Mouse (Mus musculus) midbrain, embryonic 10.5 days (tissue): ENCODE measurements around the gene Fgf11. TPM values are rescaled to one million over a fixed set of nuclear protein-coding genes. Genes with fewer than 3 reads are reported as not detected.
A peak's percentile ranks its signal among the peaks of the same experiment; 100 is the strongest.

Experiments used
- DNase-seq: peaks from one replicate; pipeline ENCODE4 v3.0.0-alpha.2; 2017; ENCODE audit warnings: low spot score
- H3K27ac ChIP-seq: fragments of 300-500 bp; sonication (generic); replicated peaks from 2 replicates; pipeline ENCODE4 v1.5.1; 2016; ENCODE audit warnings: mild to moderate bottlenecking
- H3K27me3 ChIP-seq: fragments of 300-500 bp; sonication (generic); 2 replicates; pipeline ENCODE4 v1.6.1; 2016; ENCODE audit warnings: low read depth, mild to moderate bottlenecking; ENCODE audit not compliant: poor library complexity, severe bottlenecking
- H3K36me3 ChIP-seq: fragments of 300-500 bp; sonication (generic); 2 replicates; pipeline ENCODE4 v1.6.1; 2016; ENCODE audit warnings: mild to moderate bottlenecking, moderate library complexity
- H3K4me1 ChIP-seq: fragments of 300-500 bp; sonication (generic); 2 replicates; pipeline ENCODE4 v1.6.1; 2016
- H3K4me3 ChIP-seq: fragments of 300-500 bp; sonication (generic); 2 replicates; pipeline ENCODE4 v1.5.1; 2016; ENCODE audit warnings: mild to moderate bottlenecking, moderate library complexity
- H3K9me3 ChIP-seq: fragments of 300-500 bp; sonication (generic); replicated peaks from 2 replicates; pipeline ENCODE4 v1.6.1; 2016; ENCODE audit warnings: mild to moderate bottlenecking
- WGBS: fragments of 180-500 bp; shearing (Covaris S2); methylation state at CpG from one replicate; pipeline ENCODE4 v1.1.7; 2016; 5-methylcytosine and 5-hydroxymethylcytosine counted together
- polyA plus RNA-seq: library from polyadenylated mRNA; unstranded; fragments of >200 nt; fragmentation: Nextera tagmentation; extraction: Ambion mirVana; gene quantifications from 2 replicates; pipeline ENCODE4 v1.2.1, GENCODE M21; 2016

Gene Fgf11
- polyA plus RNA-seq, 1 experiment from 2014 or later: 1.0 TPM

DNA sequence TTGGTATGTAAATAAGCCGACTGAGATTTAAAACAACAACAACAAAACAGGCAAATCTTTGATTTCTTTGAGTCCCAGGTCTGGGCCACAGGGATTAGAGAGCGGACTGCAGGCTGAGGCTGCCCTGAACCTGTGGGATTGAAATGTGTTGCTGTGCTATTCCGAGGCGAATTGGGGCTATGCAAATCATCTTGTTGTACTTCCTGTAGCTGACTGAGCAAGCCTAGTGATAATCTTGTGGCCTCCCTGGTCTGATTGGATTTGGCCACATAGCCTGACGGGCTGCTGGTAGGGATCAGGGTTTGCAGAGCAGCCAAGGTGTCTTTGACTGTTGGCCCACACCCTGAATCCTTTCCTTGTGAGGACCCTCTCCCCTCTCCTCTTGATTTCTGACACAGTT lies 26.7 kb downstream of the Fgf11 start:
- WGBS: 58% methylated on average over 5 of the region's 5 CpGs
- H3K9me3 ChIP-seq: no peaks in the 10 kb centered on the region

DNA sequence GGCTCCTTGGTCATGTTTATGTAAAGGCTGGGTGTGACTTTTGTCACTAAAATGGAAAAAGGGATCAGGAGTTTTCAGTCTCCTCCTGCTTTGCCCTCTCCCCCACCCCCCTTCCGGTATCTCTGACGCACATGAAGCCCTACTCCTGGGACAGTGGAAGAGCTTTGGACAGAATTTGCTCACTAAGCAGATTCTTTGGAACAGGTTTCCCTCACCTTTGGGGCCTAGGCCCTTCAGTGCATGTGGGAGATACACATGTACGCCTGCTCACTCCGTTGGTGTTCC lies 34.1 kb downstream of the Fgf11 start:
- Histone ChIP-seq H3K4me3 (peak overlapping the region; percentile 89; the same call in 1 of the 2 replicates), H3K27me3 (peaks cover 14% of the 10 kb centered on the region), H3K9me3 (no peaks in the 10 kb centered on the region), H3K27ac (no peak overlapping the region), H3K36me3 (no peaks in the 10 kb centered on the region), H3K4me1 (peaks cover 28% of the 10 kb centered on the region)
- DNase-seq: no peak
- 71% methylated on average over 4 of the region's 4 CpGs for WGBS

More for the DNA sequence above, 26.7 kb downstream of the Fgf11 start:
- Histone ChIP-seq H3K27ac (no peak overlapping the region), H3K27me3 (peaks cover 49% of the 10 kb centered on the region), H3K4me1 (peaks cover 23% of the 10 kb centered on the region), H3K36me3 (0 out of 2 replicates have a peak, but pooled peaks cover 2% of the 10 kb centered on the region), H3K4me3 (no peak overlapping the region)
- DNase-seq: no peak

DNA sequence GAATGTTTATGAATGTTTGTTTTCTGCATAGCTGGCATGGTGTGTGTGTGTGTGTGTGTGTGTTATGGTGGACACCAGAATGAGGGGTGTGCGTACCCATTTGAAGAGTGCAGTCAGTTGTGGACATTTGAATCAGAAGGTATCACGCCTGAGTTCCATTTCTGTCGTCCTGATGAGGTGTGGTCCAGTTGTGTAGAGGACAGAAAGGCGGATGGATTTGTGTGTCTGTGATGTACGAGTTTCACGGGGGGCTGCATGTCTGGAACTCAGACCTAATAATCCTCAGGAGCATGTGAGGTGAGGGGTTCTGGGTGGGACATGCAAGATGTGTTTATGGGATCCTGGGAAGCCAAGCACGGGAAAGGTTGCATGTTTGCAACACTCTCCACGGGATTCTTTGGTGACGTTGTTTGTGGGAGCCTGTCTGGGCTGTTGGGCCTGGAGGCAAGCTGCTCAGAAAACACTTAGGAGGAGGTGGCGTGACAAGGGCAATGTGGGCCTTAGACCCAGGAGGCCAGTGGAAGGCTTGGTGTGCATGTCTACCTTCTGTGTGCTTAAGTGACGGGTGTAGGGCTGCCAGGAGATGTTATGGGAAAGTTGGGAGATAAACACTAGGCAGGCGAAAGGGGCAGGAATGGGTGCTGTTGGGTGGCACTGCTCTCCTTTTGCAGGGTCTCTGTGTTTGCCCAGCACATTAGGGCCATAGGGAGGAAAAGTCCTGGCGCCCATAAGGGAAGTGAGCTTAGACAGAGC lies 34.6 kb downstream of the Fgf11 start:
- Histone ChIP-seq H3K27me3 (peaks cover 14% of the 10 kb centered on the region), H3K4me3 (peak overlapping the region; percentile 89), H3K4me1 (peaks cover 28% of the 10 kb centered on the region), H3K27ac (no peak overlapping the region), H3K36me3 (no peaks in the 10 kb centered on the region), H3K9me3 (no peaks in the 10 kb centered on the region)
- DNase-seq: no peak
- WGBS: 72% methylated on average over 13 of the region's 13 CpGs

DNA sequence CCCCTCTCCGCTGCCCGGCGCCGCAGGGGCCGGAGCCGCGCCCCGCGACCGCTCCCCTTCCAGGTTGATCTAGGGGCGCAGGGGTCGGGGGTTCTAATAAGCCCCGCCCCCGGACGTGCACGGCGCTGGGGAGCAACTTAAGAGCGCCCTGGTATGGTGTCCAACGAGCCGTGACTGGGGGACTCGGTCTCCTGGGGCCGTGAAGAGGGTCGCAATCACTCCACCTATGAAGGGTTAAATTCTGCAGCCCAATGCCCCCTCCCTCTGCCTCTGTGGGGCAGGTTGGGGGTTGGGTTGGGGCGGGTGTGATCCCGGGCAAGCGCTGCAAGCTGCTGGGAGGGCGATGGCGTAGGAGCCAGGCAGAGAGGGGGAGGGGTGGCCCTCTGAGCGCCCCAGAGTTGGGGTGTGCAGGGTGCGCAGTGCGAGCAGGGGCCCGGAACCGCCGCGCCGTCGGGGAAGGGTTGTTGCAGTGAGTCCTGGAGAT lies 35.5 kb downstream of the Fgf11 start:
- Histone ChIP-seq H3K4me1 (peaks cover 32% of the 10 kb centered on the region), H3K9me3 (no peaks in the 10 kb centered on the region), H3K4me3 (peak overlapping the region; percentile 89), H3K36me3 (no peaks in the 10 kb centered on the region), H3K27ac (peak overlapping the region; percentile 92), H3K27me3 (peaks cover 14% of the 10 kb centered on the region)
- WGBS: under 1% methylated on average over 37 of the region's 37 CpGs
- DNase-seq: peak; percentile 66

DNA sequence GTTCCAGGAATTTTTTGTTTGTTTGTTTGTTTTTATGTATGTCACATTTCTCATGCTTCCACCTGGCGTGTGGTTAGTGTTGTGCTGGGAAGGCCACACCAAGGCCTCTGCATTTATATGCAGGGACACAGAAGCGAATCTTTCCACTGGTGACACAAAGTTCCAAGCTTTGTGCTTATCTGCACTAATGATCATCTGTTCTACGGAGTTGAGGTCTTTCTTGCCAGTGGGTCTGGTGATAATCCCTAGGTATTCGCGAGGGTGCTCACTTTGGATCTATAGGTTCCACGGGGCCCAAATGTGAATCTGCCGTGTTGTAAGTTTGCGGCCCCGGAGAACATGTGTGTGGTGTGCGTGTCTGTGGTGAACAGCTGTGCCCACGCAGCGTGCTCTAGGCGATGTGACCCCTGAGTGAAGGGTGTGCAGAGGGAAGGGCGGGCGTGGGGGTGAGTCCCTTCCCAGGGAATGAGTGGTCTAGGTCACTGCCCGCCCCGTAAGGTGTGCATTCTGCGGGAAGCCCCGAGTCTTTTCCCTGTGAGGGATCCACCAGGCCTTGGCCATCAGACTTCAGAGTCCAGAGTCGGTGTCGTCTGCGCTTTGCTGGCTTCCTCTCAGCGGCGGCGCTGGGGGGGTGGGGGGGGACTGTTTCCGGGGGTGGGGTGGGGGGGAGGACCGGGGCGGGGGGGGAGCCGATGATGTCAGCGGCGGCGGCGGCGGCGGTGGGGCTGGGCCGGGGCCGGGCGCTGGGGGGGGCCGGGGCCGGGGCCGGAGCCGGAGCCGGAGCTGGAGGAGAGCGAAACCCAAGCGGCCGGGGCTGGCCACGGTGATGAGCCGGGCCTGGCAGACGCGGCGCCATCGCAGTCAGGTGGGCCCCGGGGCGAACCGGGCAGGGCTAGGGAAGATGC lies 36.2 kb downstream of the Fgf11 start, which contains the start of gene Zbtb4:
TSS of gene Zbtb4 (plus strand) at position 692 of the 905 bp plus-strand sequence.
- Histone ChIP-seq H3K36me3 (no peaks in the 10 kb centered on the region), H3K4me1 (peaks cover 39% of the 10 kb centered on the region), H3K4me3 (peak within 1 kb of the TSS; percentile 89), H3K9me3 (no peaks in the 10 kb centered on the region), H3K27me3 (peaks cover 14% of the 10 kb centered on the region), H3K27ac (peak within 1 kb of the TSS; percentile 92)
- WGBS: 22% methylated on average over 42 of the region's 55 CpGs
- DNase-seq: peak; percentile 47

DNA sequence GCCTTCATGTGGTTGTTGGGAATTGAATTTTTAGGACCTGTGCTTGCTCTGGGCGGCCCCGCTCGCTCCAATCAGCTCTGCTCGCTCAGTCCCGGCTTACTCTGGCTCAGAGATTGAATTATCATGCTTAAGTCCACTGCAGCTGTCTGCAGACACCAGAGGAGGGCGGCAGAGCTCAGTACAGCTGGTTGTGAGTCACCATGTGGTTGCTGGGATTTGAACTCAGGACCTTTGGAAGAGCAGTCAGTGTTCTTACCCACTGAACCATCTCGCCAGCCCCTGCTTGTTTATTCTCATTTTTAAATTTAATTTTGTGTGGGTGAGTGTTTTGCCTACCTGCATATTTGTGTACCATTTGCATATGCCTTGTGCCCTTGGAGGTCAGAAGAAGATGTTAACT lies 38.1 kb downstream of the Fgf11 start:
- Histone ChIP-seq H3K27me3 (peaks cover 14% of the 10 kb centered on the region), H3K27ac (no peak overlapping the region), H3K4me1 (peaks cover 53% of the 10 kb centered on the region), H3K36me3 (no peaks in the 10 kb centered on the region), H3K9me3 (no peaks in the 10 kb centered on the region), H3K4me3 (no peak overlapping the region)
- WGBS: 72% methylated on average over 7 of the region's 7 CpGs
- DNase-seq: no peak

DNA sequence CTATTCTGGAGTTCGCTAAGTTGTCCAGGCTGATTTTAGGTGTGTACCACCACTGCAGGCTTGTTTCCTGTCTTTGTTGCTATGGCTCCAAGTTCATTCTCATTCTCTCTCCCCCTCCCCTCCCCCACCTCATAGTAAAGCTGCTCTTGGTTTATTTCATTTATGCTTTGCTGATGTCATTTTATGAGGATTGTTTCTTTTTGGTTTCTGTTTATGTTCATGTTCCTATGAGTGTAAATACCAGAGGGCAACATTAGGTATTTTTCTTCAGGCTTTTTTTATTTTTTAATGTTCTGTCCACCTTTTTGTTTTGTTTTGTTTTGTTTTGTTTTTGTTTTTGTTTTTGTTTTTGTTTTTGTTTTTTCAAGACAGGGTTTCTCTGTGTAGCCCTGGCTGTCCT lies 39.8 kb downstream of the Fgf11 start, which contains the start of gene Slc35g3:
TSS of gene Slc35g3 (minus strand) at position 101 of the 400 bp plus-strand sequence.
- H3K36me3 ChIP-seq: no peaks in the 10 kb centered on the region
- peak within 1 kb of the TSS; percentile 97 for H3K27ac ChIP-seq
- peaks cover under 1% of the 10 kb centered on the region; the same call in 1 of the 2 replicates for H3K27me3 ChIP-seq
- H3K9me3 ChIP-seq: no peaks in the 10 kb centered on the region
- 86% methylated on average over 1 of the region's 1 CpGs for WGBS
- peaks cover 54% of the 10 kb centered on the region for H3K4me1 ChIP-seq
- no peak for DNase-seq
- peak within 1 kb of the TSS; percentile 21; the same call in 1 of the 2 replicates for H3K4me3 ChIP-seq

DNA sequence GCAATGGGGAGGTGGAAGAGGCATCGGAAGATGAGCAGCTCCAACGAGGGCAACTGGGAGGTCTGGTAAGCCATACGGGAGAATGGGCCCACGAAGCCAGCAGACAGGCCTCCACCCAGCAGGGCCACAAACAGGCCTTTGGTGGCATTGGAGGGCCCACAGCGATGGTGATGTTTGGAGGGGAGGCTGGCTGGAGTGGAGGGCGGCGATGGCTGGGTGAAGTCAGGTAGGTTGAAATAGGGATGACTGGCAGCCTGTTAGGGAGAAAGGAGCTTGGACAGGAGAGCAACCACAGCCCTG lies 40.8 kb downstream of the Fgf11 start:
- no peaks in the 10 kb centered on the region for H3K9me3 ChIP-seq
- DNase-seq: no peak
- H3K27ac ChIP-seq: peak overlapping the region; percentile 97
- peaks cover 54% of the 10 kb centered on the region for H3K4me1 ChIP-seq
- no peaks in the 10 kb centered on the region for H3K27me3 ChIP-seq
- no peaks in the 10 kb centered on the region for H3K36me3 ChIP-seq
- H3K4me3 ChIP-seq: peak overlapping the region; percentile 21; the same call in 1 of the 2 replicates
- WGBS: 92% methylated on average over 7 of the region's 7 CpGs

DNA sequence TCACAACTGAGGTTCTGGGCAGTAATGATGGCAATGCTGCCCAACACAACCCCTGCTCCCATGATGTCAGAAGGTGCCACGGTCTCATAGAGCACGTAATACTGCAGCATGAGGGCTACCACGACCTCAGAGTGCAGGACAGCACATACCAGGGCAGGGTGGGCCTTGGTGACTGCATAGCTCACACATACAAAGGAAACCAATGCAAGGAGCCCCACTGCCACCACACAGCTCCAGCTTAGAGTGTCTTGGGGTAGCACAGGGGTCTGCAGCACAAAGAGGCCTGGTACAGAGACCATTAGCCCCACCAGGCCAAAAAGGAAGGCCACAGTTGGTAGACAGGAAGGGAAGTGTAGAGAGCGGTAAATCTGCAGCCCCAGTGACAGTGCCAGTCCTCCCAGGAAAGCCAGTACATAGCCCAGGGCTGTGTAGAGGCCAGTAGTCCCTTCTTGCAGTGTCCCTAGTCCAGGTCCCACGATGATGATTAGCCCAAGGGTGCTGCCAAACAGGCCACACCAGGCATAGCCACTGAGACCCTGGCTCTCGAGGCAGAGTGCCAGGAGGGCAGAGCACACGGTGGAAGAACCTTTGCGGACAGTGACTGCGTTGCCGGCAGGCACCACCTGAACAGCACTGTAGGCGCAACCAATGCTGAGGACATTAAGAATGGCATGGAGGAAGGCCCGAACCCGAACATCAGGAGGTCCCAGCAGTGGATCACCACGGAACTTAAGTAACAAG lies 41.3 kb downstream of the Fgf11 start:
- Histone ChIP-seq H3K4me1 (peaks cover 54% of the 10 kb centered on the region), H3K4me3 (peak overlapping the region; percentile 74), H3K9me3 (no peaks in the 10 kb centered on the region), H3K27me3 (no peaks in the 10 kb centered on the region), H3K27ac (peak overlapping the region; percentile 97), H3K36me3 (no peaks in the 10 kb centered on the region; the same call in 1 of the 2 replicates)
- WGBS: 81% methylated on average over 14 of the region's 14 CpGs
- no peak for DNase-seq

DNA sequence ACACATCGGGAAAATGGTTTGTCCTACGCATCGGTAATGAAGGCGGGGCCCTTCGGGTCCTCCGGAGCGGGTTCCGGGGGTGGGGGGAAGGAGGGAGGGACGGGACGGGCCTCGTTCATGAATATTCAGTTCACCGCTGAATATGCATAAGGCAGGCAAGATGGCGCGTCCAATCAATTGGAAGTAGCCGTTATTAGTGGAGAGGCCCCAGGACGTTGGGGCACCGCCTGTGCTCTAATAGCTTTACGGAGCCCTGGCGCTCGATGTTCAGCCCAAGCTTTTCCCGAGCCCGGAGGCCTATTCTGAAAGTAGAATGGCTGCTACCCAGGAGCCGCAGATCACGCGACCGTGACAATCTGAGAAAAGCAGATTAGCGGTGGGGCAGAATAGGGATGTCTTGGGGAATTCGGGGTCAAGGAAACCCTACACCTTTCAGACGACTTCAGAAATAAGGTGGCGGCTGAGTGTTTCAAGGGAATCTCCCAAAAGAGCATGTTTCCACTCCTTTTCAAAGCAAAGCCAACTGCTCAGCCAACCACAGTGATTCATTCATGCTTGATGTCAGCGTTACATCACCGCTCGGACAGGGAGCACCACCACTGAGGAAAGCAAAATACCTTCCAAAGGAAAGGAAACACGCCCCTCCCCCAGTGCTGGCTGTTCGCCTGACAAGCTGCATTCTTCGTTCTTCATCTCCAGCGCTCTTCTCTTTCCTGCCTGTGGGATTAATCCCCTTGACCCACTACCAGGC lies 42.5 kb downstream of the Fgf11 start:
- WGBS: under 1% methylated on average over 37 of the region's 37 CpGs
- H3K9me3 ChIP-seq: no peaks in the 10 kb centered on the region
- peak; percentile 94 for DNase-seq
- H3K36me3 ChIP-seq: no peaks in the 10 kb centered on the region; the same call in 1 of the 2 replicates
- H3K27ac ChIP-seq: peak overlapping the region; percentile 97
- no peaks in the 10 kb centered on the region for H3K27me3 ChIP-seq
- H3K4me3 ChIP-seq: peak overlapping the region; percentile 74
- peaks cover 61% of the 10 kb centered on the region for H3K4me1 ChIP-seq

DNA sequence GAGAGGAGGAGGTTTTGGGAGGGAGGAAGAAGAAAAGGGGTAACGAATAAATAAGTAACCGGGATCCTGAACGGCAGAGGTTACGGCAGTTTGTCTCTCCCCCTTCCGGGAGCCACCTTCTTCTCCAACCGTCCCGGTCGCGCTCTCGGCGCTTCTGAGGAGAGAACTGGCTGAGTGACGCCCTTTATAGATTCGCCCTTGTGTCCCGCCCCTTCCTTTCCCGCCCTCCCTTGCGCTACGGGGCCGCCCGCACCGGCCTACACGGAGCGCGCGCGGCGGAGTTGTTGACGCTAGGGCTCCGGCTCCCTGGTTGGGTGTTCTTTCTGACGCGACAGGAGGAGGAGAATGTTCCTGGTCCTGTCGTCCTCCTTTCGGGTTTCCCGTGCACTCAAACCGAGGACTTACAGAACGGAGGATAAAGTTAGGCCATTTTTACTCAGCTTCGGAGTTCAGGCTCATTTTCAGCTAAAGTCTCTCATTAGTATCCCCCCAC lies 43.1 kb downstream of the Fgf11 start, which contains the start of gene Polr2a:
TSS of gene Polr2a (minus strand) at position 160 of the 493 bp plus-strand sequence.
- Histone ChIP-seq H3K9me3 (no peaks in the 10 kb centered on the region), H3K4me3 (peak within 1 kb of the TSS; percentile 74), H3K36me3 (no peaks in the 10 kb centered on the region; the same call in 1 of the 2 replicates), H3K27ac (peak within 1 kb of the TSS; percentile 97), H3K27me3 (no peaks in the 10 kb centered on the region), H3K4me1 (peaks cover 61% of the 10 kb centered on the region)
- peak; percentile 98 for DNase-seq
- WGBS: under 1% methylated on average over 36 of the region's 36 CpGs
